Mouse (Mus musculus): ENCODE results near the gene Stambpl1. TPM values are rescaled to one million over a fixed set of nuclear protein-coding genes. Genes with fewer than 3 reads are reported as not detected.

Gene Stambpl1
- polyA plus RNA-seq, 1 experiment from 2014 or later, result 3.6 TPM

DNA sequence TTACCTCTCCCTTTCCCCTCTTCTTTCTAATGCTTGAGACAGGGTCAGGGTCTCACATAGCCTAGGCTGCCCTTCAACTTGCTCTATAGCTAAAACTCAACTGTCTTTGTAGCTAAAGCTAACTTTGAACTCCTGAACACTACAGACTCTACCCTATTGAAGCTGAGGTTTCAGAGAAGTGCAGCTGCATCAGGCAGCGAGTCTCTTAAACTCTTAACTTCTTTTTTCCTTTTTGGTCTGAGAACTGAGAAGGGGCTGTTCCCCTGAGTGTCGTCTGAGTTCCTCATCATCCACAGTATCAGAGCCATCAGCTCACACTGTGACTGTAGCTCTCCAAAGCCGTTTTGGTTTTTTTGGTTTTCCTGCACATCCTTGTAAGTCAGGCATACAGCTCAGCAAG, 25.7 kb downstream of the Stambpl1 start:
- no peak overlapping the region for H3K9ac ChIP-seq (ENCODE audit: low read depth, low read length)
- H3K4me3 ChIP-seq (ENCODE audit: low read depth, low read length), result no peak overlapping the region
- H3K27me3 ChIP-seq (ENCODE audit: control insufficient read depth, insufficient read depth, low read length), result no peaks in the 10 kb centered on the region
- DNase-seq (ENCODE audit: low spot score) (no peak), ATAC-seq (ENCODE audit: low FRiP score) (no peak)
- H3K36me3 ChIP-seq (ENCODE audit: control insufficient read depth, insufficient read depth, low read length), result no peaks in the 10 kb centered on the region
- WGBS, result 81% methylated on average over 3 of the region's 3 CpGs
- no peak overlapping the region for H3K27ac ChIP-seq (ENCODE audit: low read depth, low read length)
- H3K4me2 ChIP-seq (replicated peaks; ENCODE audit: low read depth, low read length), result no peak overlapping the region
- H3K9me3 ChIP-seq (ENCODE audit: control insufficient read depth, low read length), result no peaks in the 10 kb centered on the region
- no peaks in the 10 kb centered on the region for H3K4me1 ChIP-seq (replicated peaks; ENCODE audit: control insufficient read depth, insufficient read depth, low read length)

DNA sequence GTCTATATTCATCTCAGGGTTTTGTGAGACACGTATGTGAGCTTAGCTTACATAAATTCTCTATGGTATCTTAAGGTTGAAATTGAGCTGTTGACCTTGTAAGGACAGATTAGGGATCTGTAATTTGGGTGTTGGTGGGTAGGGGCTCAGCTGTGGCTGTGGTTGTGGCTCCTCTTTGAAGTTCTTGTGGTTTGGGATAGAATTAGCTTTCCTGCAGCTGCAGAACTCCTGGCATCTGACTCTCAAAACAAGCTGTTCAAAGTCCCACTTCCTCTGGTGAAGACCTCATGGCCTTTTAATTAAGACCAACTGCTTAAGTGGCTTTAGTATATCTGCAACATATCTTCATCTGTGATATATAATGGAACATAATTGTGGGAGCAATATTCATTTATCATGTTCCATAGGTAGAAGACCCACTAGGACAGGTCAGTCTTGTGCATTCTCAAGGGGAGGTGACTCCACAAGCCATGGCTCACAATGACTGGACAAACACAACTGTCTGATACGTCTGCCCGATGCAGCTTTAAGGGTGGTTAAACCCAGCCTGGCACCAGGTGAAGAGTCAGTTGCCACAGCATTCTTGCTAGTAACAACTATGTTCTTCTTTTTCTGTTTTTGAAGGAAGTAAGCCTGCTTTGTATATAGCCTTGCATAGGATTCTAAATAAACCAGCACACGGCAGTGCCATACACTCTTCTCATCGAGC, 27.4 kb downstream of the Stambpl1 start:
- no peaks in the 10 kb centered on the region for H3K27me3 ChIP-seq (ENCODE audit: control insufficient read depth, insufficient read depth, low read length)
- no peak overlapping the region for H3K4me3 ChIP-seq (ENCODE audit: low read depth, low read length)
- no peak overlapping the region for H3K27ac ChIP-seq (ENCODE audit: low read depth, low read length)
- DNase-seq (ENCODE audit: low spot score), result no peak
- 86% methylated on average over 5 of the region's 5 CpGs for WGBS
- H3K9me3 ChIP-seq (ENCODE audit: control insufficient read depth, low read length), result no peaks in the 10 kb centered on the region
- H3K4me1 ChIP-seq (replicated peaks; ENCODE audit: control insufficient read depth, insufficient read depth, low read length), result no peaks in the 10 kb centered on the region
- ATAC-seq (ENCODE audit: low FRiP score), result no peak
- H3K4me2 ChIP-seq (replicated peaks; ENCODE audit: low read depth, low read length), result no peak overlapping the region
- H3K9ac ChIP-seq (ENCODE audit: low read depth, low read length), result no peak overlapping the region
- H3K36me3 ChIP-seq (ENCODE audit: control insufficient read depth, insufficient read depth, low read length), result no peaks in the 10 kb centered on the region

DNA sequence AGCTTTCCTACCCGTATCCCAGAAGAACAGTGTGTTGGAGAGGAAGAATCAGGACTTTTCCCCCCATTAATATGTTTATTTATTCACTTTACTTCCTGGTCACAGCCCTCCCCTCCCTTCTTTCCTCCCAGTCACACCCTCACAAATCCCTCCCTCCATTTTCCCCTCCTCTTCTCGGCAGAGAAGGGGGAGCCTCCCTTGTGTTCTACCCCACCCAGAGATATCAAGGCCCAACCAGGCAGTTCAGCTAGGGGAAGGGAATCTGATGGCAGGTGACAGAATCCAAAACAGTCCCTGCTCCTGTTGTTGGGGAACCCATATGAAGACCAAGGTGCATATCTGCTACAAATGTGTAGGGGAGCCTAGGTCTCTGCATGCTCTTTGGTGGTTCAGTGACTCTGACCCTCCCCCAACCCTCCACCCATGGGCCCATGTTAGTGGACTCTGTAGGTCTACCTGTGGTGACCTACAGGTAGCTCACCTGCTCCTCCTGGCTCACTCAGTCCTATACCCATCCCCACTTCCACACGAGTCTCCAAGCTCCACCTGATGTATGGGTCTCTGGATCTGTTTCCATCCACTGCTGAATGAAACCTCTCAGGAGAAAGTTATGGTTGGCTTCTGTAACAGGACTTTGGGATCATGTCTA, 28.8 kb downstream of the Stambpl1 start:
- H3K4me2 ChIP-seq (replicated peaks; ENCODE audit: low read depth, low read length), result no peak overlapping the region
- H3K36me3 ChIP-seq (ENCODE audit: control insufficient read depth, insufficient read depth, low read length), result no peaks in the 10 kb centered on the region
- no peak overlapping the region for H3K27ac ChIP-seq (ENCODE audit: low read depth, low read length)
- H3K4me3 ChIP-seq (ENCODE audit: low read depth, low read length), result no peak overlapping the region
- no peaks in the 10 kb centered on the region for H3K27me3 ChIP-seq (ENCODE audit: control insufficient read depth, insufficient read depth, low read length)
- H3K4me1 ChIP-seq (replicated peaks; ENCODE audit: control insufficient read depth, insufficient read depth, low read length), result no peaks in the 10 kb centered on the region
- WGBS, result 83% methylated on average over 3 of the region's 3 CpGs
- ATAC-seq (ENCODE audit: low FRiP score) (no peak), DNase-seq (ENCODE audit: low spot score) (no peak)
- H3K9me3 ChIP-seq (ENCODE audit: control insufficient read depth, low read length), result no peaks in the 10 kb centered on the region
- H3K9ac ChIP-seq (ENCODE audit: low read depth, low read length), result no peak overlapping the region

DNA sequence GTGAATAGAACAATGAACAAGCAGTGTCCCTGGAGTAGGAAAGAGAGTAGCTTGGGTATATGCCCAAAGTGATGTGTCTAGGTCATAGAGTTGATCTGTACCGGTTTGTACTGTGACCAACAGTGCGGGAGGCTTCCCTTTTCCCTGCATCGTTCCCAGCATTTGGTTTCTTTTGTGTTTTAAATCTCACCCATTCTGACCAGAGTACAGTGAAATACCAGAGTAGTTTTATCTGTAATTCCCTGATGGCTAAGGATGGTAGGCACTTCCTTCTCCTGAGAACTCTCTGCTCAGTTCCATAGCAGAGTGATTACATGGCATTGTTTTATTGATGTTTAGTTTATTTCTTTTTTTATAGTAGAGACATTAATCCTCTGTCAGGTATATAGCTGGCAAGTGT, 30.8 kb downstream of the Stambpl1 start:
- Histone ChIP-seq H3K9ac (ENCODE audit: low read depth, low read length) (no peak overlapping the region), H3K27ac (ENCODE audit: low read depth, low read length) (no peak overlapping the region), H3K4me1 (replicated peaks; ENCODE audit: control insufficient read depth, insufficient read depth, low read length) (no peaks in the 10 kb centered on the region), H3K4me2 (replicated peaks; ENCODE audit: low read depth, low read length) (no peak overlapping the region), H3K9me3 (ENCODE audit: control insufficient read depth, low read length) (no peaks in the 10 kb centered on the region), H3K27me3 (ENCODE audit: control insufficient read depth, insufficient read depth, low read length) (no peaks in the 10 kb centered on the region), H3K36me3 (ENCODE audit: control insufficient read depth, insufficient read depth, low read length) (no peaks in the 10 kb centered on the region), H3K4me3 (ENCODE audit: low read depth, low read length) (no peak overlapping the region)
- DNase-seq (ENCODE audit: low spot score) (no peak), ATAC-seq (ENCODE audit: low FRiP score) (no peak)
- WGBS, result 91% methylated on average over 3 of the region's 3 CpGs

DNA sequence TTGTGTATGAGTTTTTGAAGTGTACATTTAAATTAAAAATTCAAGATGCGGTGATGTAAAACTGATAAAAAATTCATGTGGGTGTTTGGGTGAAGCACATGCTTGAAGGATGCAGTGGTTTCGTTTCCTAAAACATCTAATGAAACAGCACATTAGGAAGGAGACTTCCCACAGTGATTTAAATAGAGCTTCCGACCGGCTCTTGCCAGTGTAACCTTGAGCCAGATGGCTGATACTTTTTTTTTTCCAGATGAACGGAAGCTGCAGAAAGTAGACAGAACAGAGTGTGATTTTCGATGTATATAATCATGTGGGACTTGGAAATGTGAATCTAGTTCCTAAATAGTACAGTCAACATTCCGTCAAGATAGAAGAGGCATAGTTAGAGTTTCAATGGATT, 39.6 kb downstream of the Stambpl1 start:
- DNase-seq (ENCODE audit: low spot score), result no peak
- ATAC-seq (ENCODE audit: low FRiP score), result no peak
- Histone ChIP-seq H3K4me2 (replicated peaks; ENCODE audit: low read depth, low read length) (no peak overlapping the region), H3K27ac (ENCODE audit: low read depth, low read length) (no peak overlapping the region), H3K4me1 (replicated peaks; ENCODE audit: control insufficient read depth, insufficient read depth, low read length) (no peaks in the 10 kb centered on the region), H3K4me3 (ENCODE audit: low read depth, low read length) (no peak overlapping the region), H3K36me3 (ENCODE audit: control insufficient read depth, insufficient read depth, low read length) (no peaks in the 10 kb centered on the region), H3K27me3 (ENCODE audit: control insufficient read depth, insufficient read depth, low read length) (no peaks in the 10 kb centered on the region), H3K9me3 (ENCODE audit: control insufficient read depth, low read length) (no peaks in the 10 kb centered on the region), H3K9ac (ENCODE audit: low read depth, low read length) (no peak overlapping the region)
- 78% methylated on average over 7 of the region's 7 CpGs for WGBS

DNA sequence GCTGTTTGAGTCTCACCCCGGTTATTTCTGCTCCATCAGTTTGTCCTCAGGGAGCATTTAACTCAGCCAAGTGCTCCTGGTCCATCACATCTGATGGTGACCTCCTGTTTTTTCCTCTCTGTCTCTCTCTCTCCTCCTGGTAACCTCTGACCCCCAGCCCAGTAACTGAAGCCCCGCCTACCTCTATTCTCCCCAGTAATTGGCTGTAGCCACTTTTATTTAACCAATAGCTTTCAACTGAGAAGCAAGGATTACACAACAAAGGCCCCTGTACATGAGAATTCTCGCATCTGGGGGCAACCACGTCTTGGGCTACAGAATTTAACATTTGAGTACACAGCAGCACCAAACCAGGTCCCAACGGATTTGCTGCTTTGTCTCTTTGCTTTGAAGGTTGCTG, 40.3 kb downstream of the Stambpl1 start:
- Histone ChIP-seq H3K4me1 (replicated peaks; ENCODE audit: control insufficient read depth, insufficient read depth, low read length) (no peaks in the 10 kb centered on the region), H3K27me3 (ENCODE audit: control insufficient read depth, insufficient read depth, low read length) (no peaks in the 10 kb centered on the region), H3K4me3 (ENCODE audit: low read depth, low read length) (no peak overlapping the region), H3K4me2 (replicated peaks; ENCODE audit: low read depth, low read length) (no peak overlapping the region), H3K9me3 (ENCODE audit: control insufficient read depth, low read length) (no peaks in the 10 kb centered on the region), H3K9ac (ENCODE audit: low read depth, low read length) (no peak overlapping the region), H3K36me3 (ENCODE audit: control insufficient read depth, insufficient read depth, low read length) (no peaks in the 10 kb centered on the region), H3K27ac (ENCODE audit: low read depth, low read length) (no peak overlapping the region)
- ATAC-seq (ENCODE audit: low FRiP score) (no peak; the same call in 1 of the 2 replicates), DNase-seq (ENCODE audit: low spot score) (no peak)
- 47% methylated on average over 5 of the region's 5 CpGs for WGBS

DNA sequence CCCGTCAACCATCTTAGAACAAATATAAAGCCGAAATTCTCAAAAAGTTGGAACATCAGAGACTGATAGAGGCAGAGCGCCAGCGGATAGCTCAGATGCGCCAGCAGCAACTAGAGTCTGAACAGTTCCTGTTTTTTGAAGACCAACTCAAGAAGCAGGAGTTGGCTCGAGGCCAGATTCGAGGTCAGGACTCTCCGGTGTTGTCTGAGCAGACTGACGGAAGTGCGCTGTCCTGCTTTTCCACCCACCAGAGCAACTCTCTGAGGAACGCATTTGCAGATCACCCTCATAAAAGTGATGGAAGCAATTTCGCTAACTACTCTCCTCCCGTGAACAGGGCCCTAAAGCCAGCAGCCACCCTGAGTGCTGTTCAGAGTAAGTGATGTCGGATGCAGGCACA, 41.9 kb downstream of the Stambpl1 start:
- no peaks in the 10 kb centered on the region for H3K4me1 ChIP-seq (replicated peaks; ENCODE audit: control insufficient read depth, insufficient read depth, low read length)
- H3K36me3 ChIP-seq (ENCODE audit: control insufficient read depth, insufficient read depth, low read length), result no peaks in the 10 kb centered on the region
- H3K9me3 ChIP-seq (ENCODE audit: control insufficient read depth, low read length), result no peaks in the 10 kb centered on the region
- H3K9ac ChIP-seq (ENCODE audit: low read depth, low read length), result no peak overlapping the region
- no peak overlapping the region for H3K4me2 ChIP-seq (replicated peaks; ENCODE audit: low read depth, low read length)
- no peaks in the 10 kb centered on the region for H3K27me3 ChIP-seq (ENCODE audit: control insufficient read depth, insufficient read depth, low read length)
- H3K27ac ChIP-seq (ENCODE audit: low read depth, low read length), result no peak overlapping the region
- ATAC-seq (ENCODE audit: low FRiP score), result no peak
- no peak for DNase-seq (ENCODE audit: low spot score)
- WGBS, result 90% methylated on average over 14 of the region's 14 CpGs
- H3K4me3 ChIP-seq (ENCODE audit: low read depth, low read length), result no peak overlapping the region

DNA sequence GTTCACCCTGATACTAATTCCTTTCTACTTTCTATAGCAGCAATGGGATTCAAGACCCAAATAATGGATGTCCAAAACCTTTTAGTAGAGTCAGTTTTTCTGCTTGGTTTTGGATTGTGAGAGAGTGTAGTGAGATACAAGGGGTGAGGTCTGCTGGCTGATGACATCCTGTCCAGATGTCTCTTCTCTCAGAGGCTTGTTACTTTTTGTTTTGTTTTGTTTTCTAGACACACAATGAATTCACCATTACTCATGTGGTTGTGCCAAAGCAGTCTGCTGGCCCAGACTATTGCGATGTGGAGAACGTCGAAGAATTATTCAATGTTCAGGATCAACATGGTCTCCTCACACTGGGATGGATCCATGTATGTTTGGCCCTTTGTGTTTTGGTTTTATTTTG, 44.0 kb downstream of the Stambpl1 start:
- no peaks in the 10 kb centered on the region for H3K27me3 ChIP-seq (ENCODE audit: control insufficient read depth, insufficient read depth, low read length)
- no peak overlapping the region for H3K4me3 ChIP-seq (ENCODE audit: low read depth, low read length)
- no peaks in the 10 kb centered on the region for H3K9me3 ChIP-seq (ENCODE audit: control insufficient read depth, low read length)
- no peak for DNase-seq (ENCODE audit: low spot score)
- H3K4me1 ChIP-seq (replicated peaks; ENCODE audit: control insufficient read depth, insufficient read depth, low read length), result no peaks in the 10 kb centered on the region
- H3K27ac ChIP-seq (ENCODE audit: low read depth, low read length), result no peak overlapping the region
- no peak overlapping the region for H3K4me2 ChIP-seq (replicated peaks; ENCODE audit: low read depth, low read length)
- no peak for ATAC-seq (ENCODE audit: low FRiP score)
- WGBS, result 88% methylated on average over 3 of the region's 3 CpGs
- no peaks in the 10 kb centered on the region for H3K36me3 ChIP-seq (ENCODE audit: control insufficient read depth, insufficient read depth, low read length)
- H3K9ac ChIP-seq (ENCODE audit: low read depth, low read length), result no peak overlapping the region

DNA sequence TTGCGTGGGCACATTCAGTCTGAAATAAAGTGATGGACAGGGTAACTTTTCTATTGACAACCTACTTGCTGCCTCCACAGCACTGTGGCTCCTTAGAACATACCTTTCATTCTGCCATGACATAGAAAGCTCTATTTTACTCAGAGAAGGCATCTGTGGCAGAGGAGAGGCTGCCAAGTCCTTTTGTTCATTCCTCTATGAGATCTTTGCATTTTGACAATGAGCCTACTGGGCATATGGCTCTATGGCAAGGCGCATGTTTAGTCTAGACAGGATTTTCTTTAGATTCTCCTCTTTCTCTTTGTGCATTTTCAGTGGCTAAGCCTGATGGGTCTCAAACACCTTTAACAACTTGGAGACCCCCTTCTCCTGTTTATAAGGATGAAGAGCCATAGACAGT, 45.7 kb downstream of the Stambpl1 start:
- no peaks in the 10 kb centered on the region for H3K36me3 ChIP-seq (ENCODE audit: control insufficient read depth, insufficient read depth, low read length)
- H3K27ac ChIP-seq (ENCODE audit: low read depth, low read length), result no peak overlapping the region
- no peak overlapping the region for H3K9ac ChIP-seq (ENCODE audit: low read depth, low read length)
- H3K4me1 ChIP-seq (replicated peaks; ENCODE audit: control insufficient read depth, insufficient read depth, low read length), result no peaks in the 10 kb centered on the region
- DNase-seq (ENCODE audit: low spot score), result no peak
- no peak overlapping the region for H3K4me3 ChIP-seq (ENCODE audit: low read depth, low read length)
- ATAC-seq (ENCODE audit: low FRiP score), result no peak
- no peak overlapping the region for H3K4me2 ChIP-seq (replicated peaks; ENCODE audit: low read depth, low read length)
- WGBS, result 97% methylated on average over 2 of the region's 2 CpGs
- no peaks in the 10 kb centered on the region for H3K9me3 ChIP-seq (ENCODE audit: control insufficient read depth, low read length)
- H3K27me3 ChIP-seq (ENCODE audit: control insufficient read depth, insufficient read depth, low read length), result no peaks in the 10 kb centered on the region
